Mouse (Mus musculus) olfactory bulb, adult 2 months (tissue): ENCODE results near the gene Vim.

Experiments used
- CTCF ChIP-seq: fragments of 200-500 bp; IDR thresholded peaks from 2 replicates; pipeline ENCODE4 v1.5.1; 2012; ENCODE audit warnings: low read depth, mild to moderate bottlenecking, low read length, moderate library complexity; ENCODE audit not compliant: insufficient read depth
- POLR2A ChIP-seq: fragments of 200-500 bp; IDR thresholded peaks from 2 replicates; pipeline ENCODE4 v1.6.1; 2012; ENCODE audit warnings: mild to moderate bottlenecking, low read depth, low read length, moderate library complexity; ENCODE audit not compliant: insufficient read depth

GRCm38 (mm10) chr2:13548749-13549148 is 25.0 kb upstream of the Vim start:
- no peak for TF ChIP-seq POLR2A
- no peak for TF ChIP-seq CTCF
